Mouse (Mus musculus) CD4-positive, CD25-positive, alpha-beta regulatory T cell (primary cell): ENCODE measurements around the gene Zfp446. TPM values are rescaled to one million over a fixed set of nuclear protein-coding genes. Genes with fewer than 3 reads are reported as not detected.

Source experiments
- polyA plus RNA-seq: library from polyadenylated mRNA; unstranded; fragments of 100-300 nt; shearing (Covaris generic); gene quantifications from one replicate; pipeline ENCODE4 v1.2.1, GENCODE M21; 2017

Gene Zfp446
- polyA plus RNA-seq: 9.8 TPM

DNA sequence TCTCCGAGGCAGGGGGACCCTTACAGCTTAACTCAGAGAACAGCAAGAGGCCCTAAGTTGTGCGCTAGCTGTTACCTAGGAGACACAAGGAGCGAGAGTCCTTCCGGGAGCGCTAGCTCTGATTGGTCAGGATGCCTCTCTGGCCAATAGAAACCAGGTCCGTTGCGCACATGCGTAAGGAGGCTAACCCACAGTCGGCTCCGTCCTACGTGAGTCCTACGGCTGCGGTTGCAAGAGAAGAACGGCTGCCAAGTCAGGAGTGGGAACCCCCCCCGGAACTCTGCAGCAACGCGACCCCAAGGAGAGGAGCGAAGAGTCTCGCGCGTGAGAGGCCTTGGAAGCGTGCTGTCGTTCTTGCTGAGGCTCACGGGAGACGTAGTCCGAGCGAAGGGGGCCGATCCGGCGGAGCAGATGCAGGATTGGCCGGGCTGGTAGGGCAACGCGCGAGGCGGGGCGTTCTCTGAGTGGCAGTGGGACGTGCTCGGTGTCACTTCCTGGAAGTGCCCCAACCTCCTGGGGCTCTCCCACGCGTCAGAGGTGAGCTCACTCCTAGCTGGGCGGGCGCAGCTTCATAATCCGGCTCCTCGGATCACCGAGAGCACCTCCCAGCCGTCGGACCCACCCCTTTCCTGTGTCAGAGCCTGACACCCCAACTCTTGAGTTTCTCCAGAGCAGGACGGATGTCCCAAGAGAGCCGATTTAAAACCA, at the start of gene Zfp446:
Zfp446 (plus strand) TSS at position 167 of the 708 bp plus-strand sequence.

GRCm38 (mm10) chr7:12965678-12966091, 12.0 kb upstream of the Zfp446 start, which contains the start of gene Zfp324:
TSS of gene Zfp324 (plus strand) at chr7:12965838.

GRCm38 (mm10) chr7:12998053-12998452, 20.4 kb downstream of the Zfp446 start, which contains the start of gene Slc27a5:
TSS of gene Slc27a5 (minus strand) at chr7:12998192.

GRCm38 (mm10) chr7:12998851-12999250, 21.2 kb downstream of the Zfp446 start, which contains the start of gene Trim28:
TSS of gene Trim28 (plus strand) at chr7:12999114.

DNA sequence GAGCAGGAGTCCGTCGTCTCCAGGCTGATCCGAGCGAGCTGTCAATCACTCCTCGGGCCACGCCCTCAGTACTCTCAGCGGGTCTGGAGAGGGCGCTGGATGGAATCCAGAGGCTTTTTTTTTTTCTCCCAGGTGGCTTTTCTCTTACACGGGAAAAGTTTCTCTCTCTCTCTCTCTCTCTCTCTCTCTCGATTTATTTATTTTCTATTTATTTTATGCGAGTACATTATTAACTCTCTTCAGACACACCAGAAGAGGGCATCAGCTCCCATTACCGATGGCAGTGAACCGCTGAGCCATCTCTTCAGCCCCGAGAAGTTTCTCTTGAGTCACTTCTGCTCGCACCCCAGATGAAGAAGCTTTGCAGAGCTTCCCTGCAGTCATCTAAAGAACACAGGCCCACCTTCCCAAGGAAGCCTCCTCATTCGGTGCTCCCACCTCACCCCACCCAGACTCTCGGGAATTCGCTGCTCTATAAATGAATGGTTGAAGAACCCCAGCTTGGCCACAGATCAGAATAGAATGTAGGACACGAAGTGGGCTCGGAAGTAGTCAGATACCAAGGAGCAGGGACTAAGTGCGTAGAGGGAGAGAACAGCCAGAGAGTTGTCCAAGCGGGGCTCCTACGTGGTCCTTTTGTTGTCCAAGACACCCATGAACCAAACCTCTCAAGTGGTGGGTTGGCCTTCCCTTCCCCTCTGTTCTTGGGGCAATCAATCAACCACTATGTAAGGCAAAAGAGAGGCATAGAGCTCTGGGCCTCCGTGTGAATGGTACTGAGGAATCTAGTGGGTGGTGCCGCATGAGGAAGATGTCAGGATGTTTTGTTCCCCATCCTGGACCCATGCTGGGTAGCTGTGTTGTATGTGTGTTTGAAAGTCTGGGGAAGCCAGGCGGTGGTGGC, 32.6 kb downstream of the Zfp446 start, which contains the start of gene Zbtb45:
Zbtb45 (minus strand) TSS at position 30 of the 904 bp plus-strand sequence.

GRCm38 (mm10) chr7:13034148-13034977, 56.7 kb downstream of the Zfp446 start, which contains the start of gene Chmp2a:
TSS of gene Chmp2a (minus strand) at chr7:13034807.

Other genes starting within 250 kb of the Zfp446 start
- not detected for gene Vmn2r56, start 242.8 kb upstream of the Zfp446 start, polyA plus RNA-seq
- 3.0 TPM for gene Zscan18, start 174.2 kb upstream of the Zfp446 start, polyA plus RNA-seq
- 14.7 TPM for gene Zfp329, start 159.0 kb upstream of the Zfp446 start, polyA plus RNA-seq
- 73.3 TPM for gene Zfp110, start 143.1 kb upstream of the Zfp446 start, polyA plus RNA-seq
- 3.5 TPM for gene Zfp128, start 96.7 kb upstream of the Zfp446 start, polyA plus RNA-seq
- 10.3 TPM for gene Zscan22, start 80.0 kb upstream of the Zfp446 start, polyA plus RNA-seq
- gene Rps5, start 55.6 kb upstream of the Zfp446 start, polyA plus RNA-seq: 858 TPM
- 0.13 TPM for gene Rnf225, start 50.4 kb upstream of the Zfp446 start, polyA plus RNA-seq
- gene Zfp324, start 12.0 kb upstream of the Zfp446 start, polyA plus RNA-seq: 6.7 TPM
- 0.45 TPM for gene Slc27a5, start 20.3 kb downstream of the Zfp446 start, polyA plus RNA-seq
- gene Trim28, start 21.3 kb downstream of the Zfp446 start, polyA plus RNA-seq: 124 TPM
- 25.7 TPM for gene Zbtb45, start 32.2 kb downstream of the Zfp446 start, polyA plus RNA-seq
- gene Chmp2a, start 57.0 kb downstream of the Zfp446 start, polyA plus RNA-seq: 253 TPM
- 174 TPM for gene Ube2m, start 60.4 kb downstream of the Zfp446 start, polyA plus RNA-seq
- 1.1 TPM for gene Mzf1, start 76.9 kb downstream of the Zfp446 start, polyA plus RNA-seq
- gene Vmn1r85, start 117.3 kb downstream of the Zfp446 start, polyA plus RNA-seq: not detected
- 0.04 TPM for gene Vmn1r86, start 142.1 kb downstream of the Zfp446 start, polyA plus RNA-seq
- gene Vmn1r87, start 162.3 kb downstream of the Zfp446 start, polyA plus RNA-seq: not detected
- 0.06 TPM for gene Vmn1r88, start 181.7 kb downstream of the Zfp446 start, polyA plus RNA-seq
- not detected for gene Vmn1r89, start 235.2 kb downstream of the Zfp446 start, polyA plus RNA-seq